Mouse (Mus musculus): ENCODE data around the gene Nosip. TPM values are rescaled to one million over a fixed set of nuclear protein-coding genes. Genes with fewer than 3 reads are reported as not detected.
"Not testable (repeated sequence)": the region's sequence is repeated elsewhere in the genome, so short reads cannot be mapped to it uniquely, and the experiment has no call there.

Gene Nosip
- polyA plus RNA-seq, 1 experiment from 2014 or later, result 60.6 TPM

GRCm38 (mm10) chr7:45104941-45105340, 42.7 kb downstream of the Nosip start:
- H3K27ac ChIP-seq, result no peak overlapping the region
- peaks cover 17% of the 10 kb centered on the region for H3K4me1 ChIP-seq (replicated peaks)
- no peaks in the 10 kb centered on the region for H3K36me3 ChIP-seq
- WGBS, result 81% methylated on average over 5 of the region's 5 CpGs
- H3K4me2 ChIP-seq, result no peak overlapping the region
- ATAC-seq (ENCODE audit: insufficient number of reproducible peaks, insufficient read depth, low FRiP score, low TSS enrichment, low read depth), result no peak
- H3K27me3 ChIP-seq, result no peaks in the 10 kb centered on the region
- H3K9me3 ChIP-seq, result no peaks in the 10 kb centered on the region
- H3K4me3 ChIP-seq (replicated peaks), result no peak overlapping the region
- no peak overlapping the region for H3K9ac ChIP-seq (replicated peaks)

GRCm38 (mm10) chr7:45105491-45105890, 43.3 kb downstream of the Nosip start:
- ATAC-seq (ENCODE audit: insufficient number of reproducible peaks, insufficient read depth, low FRiP score, low TSS enrichment, low read depth), result no peak
- Histone ChIP-seq H3K27ac (no peak overlapping the region), H3K27me3 (no peaks in the 10 kb centered on the region), H3K4me2 (no peak overlapping the region), H3K9ac (replicated peaks) (no peak overlapping the region), H3K9me3 (no peaks in the 10 kb centered on the region), H3K4me1 (replicated peaks) (peaks cover 17% of the 10 kb centered on the region), H3K4me3 (replicated peaks) (no peak overlapping the region), H3K36me3 (no peaks in the 10 kb centered on the region)
- 75% methylated on average over 8 of the region's 8 CpGs for WGBS

GRCm38 (mm10) chr7:45106441-45106840, 44.2 kb downstream of the Nosip start:
- 0 out of 2 replicates have a peak overlapping the region, but pooled peaks have one; percentile 35 for H3K27ac ChIP-seq
- 53% methylated on average over 6 of the region's 6 CpGs for WGBS

GRCm38 (mm10) chr7:45107052-45107645, 44.9 kb downstream of the Nosip start:
- Histone ChIP-seq H3K9ac (replicated peaks) (no peak overlapping the region), H3K4me2 (no peak overlapping the region), H3K36me3 (no peaks in the 10 kb centered on the region), H3K27me3 (no peaks in the 10 kb centered on the region), H3K9me3 (no peaks in the 10 kb centered on the region), H3K27ac (no peak overlapping the region), H3K4me1 (replicated peaks) (peaks cover 17% of the 10 kb centered on the region), H3K4me3 (replicated peaks) (no peak overlapping the region)
- ATAC-seq (ENCODE audit: insufficient number of reproducible peaks, insufficient read depth, low FRiP score, low TSS enrichment, low read depth), result no peak
- WGBS, result 58% methylated on average over 5 of the region's 5 CpGs

More at GRCm38 (mm10) chr7:45106441-45106840, 44.2 kb downstream of the Nosip start:
- Histone ChIP-seq H3K4me3 (replicated peaks) (no peak overlapping the region), H3K9me3 (no peaks in the 10 kb centered on the region), H3K4me2 (no peak overlapping the region), H3K4me1 (replicated peaks) (peaks cover 17% of the 10 kb centered on the region), H3K36me3 (no peaks in the 10 kb centered on the region), H3K27me3 (no peaks in the 10 kb centered on the region), H3K9ac (replicated peaks) (no peak overlapping the region)
- no peak for ATAC-seq (ENCODE audit: insufficient number of reproducible peaks, insufficient read depth, low FRiP score, low TSS enrichment, low read depth)

- H3K4me3 ChIP-seq (replicated peaks); H3K27me3 ChIP-seq; H3K36me3 ChIP-seq; H3K9me3 ChIP-seq; H3K9ac ChIP-seq (replicated peaks); H3K27ac ChIP-seq; H3K4me1 ChIP-seq (replicated peaks); H3K4me2 ChIP-seq; ATAC-seq (ENCODE audit: insufficient number of reproducible peaks, insufficient read depth, low FRiP score, low TSS enrichment, low read depth): not testable (repeated sequence)
- WGBS, result 85% methylated on average over 4 of the region's 4 CpGs
Measured at GRCm38 (mm10) chr7:45110089-45110488, 47.9 kb downstream of the Nosip start.

GRCm38 (mm10) chr7:45111940-45112339, 49.7 kb downstream of the Nosip start:
- ATAC-seq (ENCODE audit: insufficient number of reproducible peaks, insufficient read depth, low FRiP score, low TSS enrichment, low read depth), result no peak
- Histone ChIP-seq H3K4me2 (no peak overlapping the region), H3K9me3 (no peaks in the 10 kb centered on the region), H3K9ac (replicated peaks) (no peak overlapping the region), H3K4me3 (replicated peaks) (no peak overlapping the region), H3K4me1 (replicated peaks) (no peaks in the 10 kb centered on the region), H3K27ac (no peak overlapping the region), H3K36me3 (no peaks in the 10 kb centered on the region), H3K27me3 (no peaks in the 10 kb centered on the region)
- WGBS, result 52% methylated on average over 2 of the region's 2 CpGs

GRCm38 (mm10) chr7:45112529-45112928, 50.3 kb downstream of the Nosip start:
- Histone ChIP-seq H3K4me2 (no peak overlapping the region), H3K4me1 (replicated peaks) (no peaks in the 10 kb centered on the region), H3K27ac (no peak overlapping the region), H3K27me3 (no peaks in the 10 kb centered on the region), H3K4me3 (replicated peaks) (no peak overlapping the region), H3K36me3 (no peaks in the 10 kb centered on the region; the same call in 1 of the 2 replicates), H3K9ac (replicated peaks) (no peak overlapping the region), H3K9me3 (no peaks in the 10 kb centered on the region)
- 59% methylated on average over 3 of the region's 3 CpGs for WGBS
- no peak for ATAC-seq (ENCODE audit: insufficient number of reproducible peaks, insufficient read depth, low FRiP score, low TSS enrichment, low read depth)

GRCm38 (mm10) chr7:45113476-45113875, 51.2 kb downstream of the Nosip start:
- H3K4me2 ChIP-seq, result no peak overlapping the region

GRCm38 (mm10) chr7:45117566-45117965, 55.3 kb downstream of the Nosip start:
- no peak for ATAC-seq (ENCODE audit: insufficient number of reproducible peaks, insufficient read depth, low FRiP score, low TSS enrichment, low read depth)
- Histone ChIP-seq H3K4me2 (no peak overlapping the region), H3K9ac (replicated peaks) (no peak overlapping the region; the same call in 1 of the 2 replicates), H3K9me3 (no peaks in the 10 kb centered on the region), H3K27me3 (no peaks in the 10 kb centered on the region), H3K4me1 (replicated peaks) (peaks cover 6% of the 10 kb centered on the region), H3K27ac (peak overlapping the region; percentile 20; the same call in 1 of the 2 replicates), H3K4me3 (replicated peaks) (no peak overlapping the region), H3K36me3 (peaks cover 45% of the 10 kb centered on the region)
- 85% methylated on average over 8 of the region's 8 CpGs for WGBS

More at GRCm38 (mm10) chr7:45113476-45113875, 51.2 kb downstream of the Nosip start:
- Histone ChIP-seq H3K36me3 (peaks cover 6% of the 10 kb centered on the region), H3K27me3 (no peaks in the 10 kb centered on the region), H3K27ac (0 out of 2 replicates have a peak overlapping the region, but pooled peaks have one; percentile 18), H3K4me3 (replicated peaks) (no peak overlapping the region), H3K9me3 (no peaks in the 10 kb centered on the region), H3K9ac (replicated peaks) (no peak overlapping the region), H3K4me1 (replicated peaks) (no peaks in the 10 kb centered on the region)
- WGBS, result 70% methylated on average over 2 of the region's 2 CpGs
- ATAC-seq (ENCODE audit: insufficient number of reproducible peaks, insufficient read depth, low FRiP score, low TSS enrichment, low read depth), result no peak

GRCm38 (mm10) chr7:45118336-45118735, 56.1 kb downstream of the Nosip start:
- Histone ChIP-seq H3K4me3 (replicated peaks) (no peak overlapping the region), H3K9me3 (no peaks in the 10 kb centered on the region), H3K36me3 (peaks cover 53% of the 10 kb centered on the region), H3K9ac (replicated peaks) (no peak overlapping the region), H3K4me2 (no peak overlapping the region), H3K4me1 (replicated peaks) (peaks cover 13% of the 10 kb centered on the region), H3K27ac (no peak overlapping the region), H3K27me3 (no peaks in the 10 kb centered on the region)
- no peak for ATAC-seq (ENCODE audit: insufficient number of reproducible peaks, insufficient read depth, low FRiP score, low TSS enrichment, low read depth)
- 87% methylated on average over 6 of the region's 6 CpGs for WGBS

- no peak overlapping the region for H3K4me2 ChIP-seq
- no peak overlapping the region for H3K27ac ChIP-seq
- peaks cover 14% of the 10 kb centered on the region for H3K4me1 ChIP-seq (replicated peaks)
- ATAC-seq (ENCODE audit: insufficient number of reproducible peaks, insufficient read depth, low FRiP score, low TSS enrichment, low read depth), result no peak
- no peaks in the 10 kb centered on the region for H3K27me3 ChIP-seq
- WGBS, result 85% methylated on average over 5 of the region's 5 CpGs
- no peak overlapping the region for H3K4me3 ChIP-seq (replicated peaks)
- H3K9ac ChIP-seq (replicated peaks), result no peak overlapping the region
- H3K9me3 ChIP-seq, result no peaks in the 10 kb centered on the region
- H3K36me3 ChIP-seq, result peaks cover 54% of the 10 kb centered on the region
Measured at GRCm38 (mm10) chr7:45119780-45120709, 57.8 kb downstream of the Nosip start.
